Mouse (Mus musculus) MN1 (cell line): ENCODE data around the gene Kcnc2.

Source experiments
- DNase-seq: peaks from one replicate; pipeline ENCODE4 v3.0.0-alpha.2; 2016; ENCODE audit warnings: low spot score

The Kcnc2 gene

GRCm38 (mm10) chr10:112394399-112394970, 123.6 kb downstream of the Kcnc2 start:
- no peak for DNase-seq

- DNase-seq = no peak
Measured at GRCm38 (mm10) chr10:112397194-112397593, 126.3 kb downstream of the Kcnc2 start.

- DNase-seq = no peak
Measured at GRCm38 (mm10) chr10:112400591-112401404, 129.9 kb downstream of the Kcnc2 start.

- DNase-seq = no peak
Measured at GRCm38 (mm10) chr10:112409525-112409924, 138.6 kb downstream of the Kcnc2 start.

- DNase-seq = no peak
Measured at GRCm38 (mm10) chr10:112423327-112423726, 152.4 kb downstream of the Kcnc2 start.

GRCm38 (mm10) chr10:112436950-112437349, 166.0 kb downstream of the Kcnc2 start:
- DNase-seq = no peak

- no peak for DNase-seq
Measured at GRCm38 (mm10) chr10:112444640-112445039, 173.7 kb downstream of the Kcnc2 start.

GRCm38 (mm10) chr10:112450910-112451309, 180.0 kb downstream of the Kcnc2 start:
- no peak for DNase-seq

GRCm38 (mm10) chr10:112468689-112469384, 197.9 kb downstream of the Kcnc2 start:
- DNase-seq = no peak

- no peak for DNase-seq
Measured at GRCm38 (mm10) chr10:112474122-112474810, 203.3 kb downstream of the Kcnc2 start.

GRCm38 (mm10) chr10:112481461-112481860, 210.5 kb downstream of the Kcnc2 start:
- no peak for DNase-seq

GRCm38 (mm10) chr10:112481921-112482607, 211.1 kb downstream of the Kcnc2 start:
- DNase-seq = no peak

GRCm38 (mm10) chr10:112484387-112485105, 213.6 kb downstream of the Kcnc2 start:
- no peak for DNase-seq

GRCm38 (mm10) chr10:112485819-112486218, 214.9 kb downstream of the Kcnc2 start:
- DNase-seq = no peak

- no peak for DNase-seq
Measured at GRCm38 (mm10) chr10:112488751-112489150, 217.8 kb downstream of the Kcnc2 start.
